Mouse (Mus musculus): Measurements from ENCODE around the gene Prss46.

The Prss46 gene

DNA sequence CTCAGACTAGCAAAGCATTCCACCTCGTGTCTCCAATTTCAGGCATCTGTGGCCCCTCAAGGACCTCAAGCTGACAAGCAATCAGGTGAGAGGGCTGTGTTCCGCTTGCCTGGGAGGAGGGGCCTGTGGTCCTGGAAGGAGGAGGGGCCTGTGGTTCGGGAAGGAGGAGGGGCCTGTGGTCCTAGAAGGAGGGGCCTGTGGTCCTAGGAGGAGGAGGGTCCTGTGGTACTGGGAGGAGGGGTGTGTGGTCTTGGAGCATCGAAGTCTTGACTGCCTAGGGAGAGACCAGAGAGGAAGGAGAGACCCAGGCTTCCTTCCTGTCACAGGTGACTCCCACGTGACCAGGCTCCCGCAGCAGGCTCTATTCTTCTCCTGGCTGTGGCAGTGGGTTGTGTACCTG is 52.3 kb downstream of the Prss46 start:
- DNase-seq (ENCODE audit: low read depth, low spot score): no peak

DNA sequence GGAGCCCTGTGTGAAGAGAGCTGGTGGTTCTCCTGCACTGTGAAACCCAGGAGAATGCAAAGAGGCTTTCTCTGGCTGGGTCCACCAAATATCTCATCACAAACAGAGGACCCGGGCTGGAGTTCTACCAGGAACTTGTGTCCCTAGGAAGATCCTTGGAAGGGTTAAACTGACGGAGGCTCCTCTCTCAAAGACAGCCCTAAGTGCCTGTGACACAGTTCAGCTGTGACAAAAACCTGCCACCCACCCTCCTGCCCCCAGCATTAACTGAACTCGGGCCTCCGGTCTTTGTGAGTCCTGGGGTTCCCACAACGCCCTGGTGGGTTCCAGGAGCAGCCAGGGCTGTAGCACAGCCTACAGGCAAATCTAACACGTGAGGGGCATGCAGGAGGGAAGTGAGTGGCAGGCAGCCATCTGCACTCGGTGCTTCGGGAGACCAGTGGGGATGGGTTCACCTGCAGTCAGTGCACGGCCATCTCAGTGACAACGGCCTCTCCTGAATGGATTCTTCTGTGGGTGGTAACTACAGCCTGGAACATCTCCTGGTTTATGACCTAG is 55.2 kb downstream of the Prss46 start:
- DNase-seq (ENCODE audit: low read depth, low spot score): no peak

DNA sequence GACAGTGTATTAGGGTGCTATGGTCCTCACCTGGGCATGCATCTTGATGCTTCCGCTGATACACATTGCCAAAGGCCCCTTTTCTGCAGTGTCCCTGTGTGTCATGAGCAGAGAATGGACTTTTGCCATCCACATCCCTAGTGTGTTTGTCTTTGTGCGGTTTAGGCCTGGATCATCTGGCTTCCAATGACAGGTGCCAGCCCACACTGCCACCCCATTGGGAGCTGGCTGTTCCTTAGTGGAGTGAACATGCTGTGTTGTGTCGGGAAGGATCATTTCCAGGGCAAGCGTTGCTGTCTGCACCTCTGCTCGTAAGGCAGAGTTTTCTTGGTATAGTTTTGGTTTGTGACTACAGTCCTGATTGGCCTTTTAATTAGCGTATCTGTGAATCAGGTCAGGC is 56.9 kb downstream of the Prss46 start:
- no peak for DNase-seq (ENCODE audit: low read depth, low spot score)

DNA sequence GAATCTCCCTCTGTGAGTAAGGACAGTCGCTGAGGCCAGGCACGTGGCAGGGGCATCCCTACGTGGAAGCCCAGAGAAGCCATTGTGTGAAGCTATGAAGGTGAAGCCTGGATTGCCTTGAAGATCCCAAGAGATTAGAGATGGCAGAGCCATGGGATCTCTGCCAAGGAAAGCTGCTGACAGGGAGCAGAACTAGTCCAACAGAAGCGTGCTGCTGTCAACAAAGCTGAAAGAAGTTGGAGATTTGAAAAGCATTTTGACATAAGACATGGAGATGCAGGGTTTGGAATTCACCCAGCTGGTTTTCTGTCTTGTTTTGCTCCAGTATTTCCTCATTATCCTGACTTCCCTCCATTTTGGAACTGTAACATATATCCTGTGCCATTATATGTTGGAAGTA is 58.0 kb downstream of the Prss46 start:
- no peak for DNase-seq (ENCODE audit: low read depth, low spot score)
